Mouse (Mus musculus): ENCODE results near the gene Hspa12a.

The Hspa12a gene

GRCm38 (mm10) chr19:58762848-58763541 is 180.5 kb downstream of the Hspa12a start:
- DNase-seq (ENCODE audit: extremely low read depth, insufficient read length, low spot score): peak; percentile 48

GRCm38 (mm10) chr19:58762316-58762715 is 181.1 kb downstream of the Hspa12a start:
- DNase-seq (ENCODE audit: extremely low read depth, insufficient read length, low spot score): no peak

- peak; percentile 13 for DNase-seq (ENCODE audit: extremely low read depth, insufficient read length, low spot score)
Measured at GRCm38 (mm10) chr19:58759423-58759822, 184.0 kb downstream of the Hspa12a start, which contains the start of gene Pnliprp2. Gene Pnliprp2, plus strand, starts transcription at chr19:58759719.

- no peak for DNase-seq (ENCODE audit: extremely low read depth, insufficient read length, low spot score)
Measured at GRCm38 (mm10) chr19:58758871-58759270, 184.6 kb downstream of the Hspa12a start.

GRCm38 (mm10) chr19:58751504-58751903 is 191.9 kb downstream of the Hspa12a start:
- DNase-seq (ENCODE audit: extremely low read depth, insufficient read length, low spot score): no peak

GRCm38 (mm10) chr19:58750822-58751221 is 192.6 kb downstream of the Hspa12a start:
- no peak for DNase-seq (ENCODE audit: extremely low read depth, insufficient read length, low spot score)

GRCm38 (mm10) chr19:58747498-58748000 is 195.9 kb downstream of the Hspa12a start:
- DNase-seq (ENCODE audit: extremely low read depth, insufficient read length, low spot score): no peak

All from 3134 (cell line).